Mouse (Mus musculus) right cerebral cortex, adult 2 months (tissue): ENCODE results near the gene Stard9.

Source experiments
- DNase-seq, 2 experiments: peaks; one replicate each; pipeline ENCODE4 v3.0.0; 2021 to 2022; ENCODE audit warnings: low spot score in 2 of 2

Gene Stard9

GRCm38 (mm10) chr2:120628886-120629735 is at the start of gene Stard9:
Gene Stard9, plus strand, starts transcription at chr2:120629121.
- peak; percentile 96 for DNase-seq

DNA sequence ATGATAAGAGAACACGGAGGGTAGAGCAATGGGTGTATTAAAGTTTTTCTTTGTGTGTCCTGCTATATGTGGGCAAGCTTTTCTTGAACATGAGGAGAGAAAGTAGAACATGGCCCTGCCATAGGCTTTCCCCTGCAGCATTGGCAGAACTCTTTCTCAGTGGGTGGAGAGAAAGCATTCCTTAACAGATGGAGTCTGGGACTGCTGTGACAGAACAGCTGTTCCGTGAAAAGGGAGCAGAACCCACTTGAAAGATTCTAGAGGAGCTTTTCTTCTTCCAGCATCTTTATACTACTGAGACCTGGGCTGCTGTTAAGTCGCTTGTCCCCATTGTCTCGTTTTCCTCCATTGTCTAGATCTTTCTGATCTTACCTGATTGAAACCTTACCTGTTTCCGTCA is 39.2 kb upstream of the Stard9 start:
- peak; percentile 66 to 71 for DNase-seq

- no peak for DNase-seq
Measured at GRCm38 (mm10) chr2:120592227-120592626, 36.7 kb upstream of the Stard9 start.

DNA sequence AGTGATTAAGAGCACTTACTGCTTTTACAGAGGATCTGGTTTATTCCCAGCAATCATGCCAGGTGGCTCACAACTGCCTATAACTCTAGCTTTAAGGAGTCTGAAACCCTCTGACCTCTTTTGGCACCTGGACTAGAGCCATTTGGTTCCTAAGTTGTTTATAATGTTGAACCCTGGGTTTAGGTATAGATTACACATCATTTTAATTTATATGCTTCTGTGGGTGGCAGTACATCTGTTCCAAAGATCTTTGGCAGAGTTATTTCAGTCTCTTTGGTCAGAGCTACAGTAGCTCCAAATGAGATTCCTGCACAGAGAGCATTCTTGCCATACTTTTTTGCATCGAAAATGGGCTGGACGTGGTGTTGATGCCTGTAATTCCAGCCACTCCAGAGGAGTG is 31.2 kb upstream of the Stard9 start:
- peak in 1 of 2 experiments; percentile 29 for DNase-seq

- no peak for DNase-seq
Measured at GRCm38 (mm10) chr2:120599506-120599905, 29.4 kb upstream of the Stard9 start.

- peak; percentile 43 to 52 for DNase-seq
Measured at GRCm38 (mm10) chr2:120606021-120606690, 22.8 kb upstream of the Stard9 start.

DNA sequence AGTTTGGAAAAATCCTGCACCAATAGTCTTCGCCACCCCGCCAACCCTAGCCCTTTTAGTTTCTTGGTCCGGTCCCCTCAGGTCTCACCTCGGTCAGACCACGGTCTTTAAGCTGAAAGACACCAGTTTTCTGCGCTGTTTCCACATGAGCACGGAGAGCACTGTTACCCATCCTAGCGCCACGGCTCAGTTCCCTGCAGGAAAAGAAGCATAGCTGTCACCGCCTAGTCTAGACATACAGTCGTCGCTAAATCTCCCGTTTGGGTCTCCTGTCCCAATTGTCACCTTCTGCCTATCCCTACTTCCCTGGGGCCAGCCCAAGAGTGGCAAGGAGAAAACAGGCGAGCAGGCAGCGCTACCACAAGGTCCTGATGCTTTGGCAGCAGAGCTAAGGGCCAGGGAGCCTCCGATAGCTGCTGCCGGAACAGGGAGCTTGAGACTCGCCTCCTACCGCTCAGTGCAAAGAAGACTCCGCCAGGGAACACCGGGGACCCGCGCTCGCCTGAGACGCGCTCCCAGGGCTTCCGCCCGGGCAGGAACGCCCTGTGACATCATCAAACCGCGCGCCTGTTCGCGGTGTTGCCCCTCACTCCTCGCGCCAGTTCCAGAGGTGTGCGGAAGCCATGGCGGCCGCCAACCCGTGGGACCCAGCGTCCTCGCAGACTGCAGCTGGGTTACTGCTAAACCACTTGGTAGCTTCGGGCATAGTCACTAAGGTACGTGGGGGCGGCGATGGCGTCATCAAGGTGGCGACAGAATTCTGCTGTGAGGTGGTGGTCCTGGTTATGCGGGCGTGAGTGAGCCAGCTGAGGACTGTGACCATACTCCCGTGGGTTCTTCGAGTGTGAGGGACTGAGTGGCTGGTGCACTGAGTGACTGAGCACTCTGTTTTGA is 19.8 kb upstream of the Stard9 start, which contains the start of the genes Haus2 and Lrrc57:
Haus2 (plus strand) TSS at position 554 of the 894 bp plus-strand sequence.
Lrrc57 (minus strand) TSS at position 691 of the 894 bp plus-strand sequence.
- peak; percentile 92 to 93 for DNase-seq

DNA sequence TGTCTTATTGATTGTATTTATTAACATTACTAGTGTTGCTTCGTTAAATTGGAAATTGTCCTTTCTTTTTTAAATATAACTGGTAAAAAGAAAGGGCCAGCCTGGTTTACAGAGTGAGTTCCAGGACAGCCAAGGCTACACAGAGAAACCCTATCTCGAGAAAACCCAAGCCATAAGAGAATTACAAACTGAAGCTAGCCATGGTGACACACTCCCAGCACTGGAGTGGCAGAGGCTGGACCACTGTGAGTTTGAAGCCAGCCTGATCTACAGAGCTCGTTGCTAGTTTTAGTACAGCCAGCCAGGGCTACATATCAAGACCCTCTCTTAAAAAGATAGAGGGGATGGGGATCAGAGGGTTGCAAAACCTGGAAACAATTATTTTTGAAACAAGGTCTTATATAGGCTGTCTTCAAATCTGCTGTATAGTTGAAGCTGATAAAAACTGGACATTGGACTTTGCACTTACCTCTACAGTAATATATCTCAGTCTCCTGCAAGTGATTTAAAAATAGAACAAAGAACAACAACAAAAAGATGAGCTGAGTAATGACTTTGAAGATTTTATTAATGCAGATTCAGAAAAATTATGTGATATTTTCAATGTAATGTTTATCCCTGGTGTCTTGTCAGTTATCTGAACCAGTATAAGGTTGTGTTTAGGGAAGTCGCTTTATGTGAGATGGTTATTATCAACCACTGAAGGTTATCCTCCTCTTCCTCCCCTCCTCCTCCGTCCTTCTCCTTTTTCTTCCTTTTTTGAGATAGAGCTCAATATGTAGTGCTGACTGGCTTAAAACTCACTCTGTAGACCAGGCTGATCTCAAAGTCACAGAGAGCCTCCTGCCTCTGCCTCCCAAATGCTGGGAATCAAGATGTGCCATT is 12.4 kb upstream of the Stard9 start:
- DNase-seq = no peak

GRCm38 (mm10) chr2:120619538-120619937 is 9.4 kb upstream of the Stard9 start:
- no peak for DNase-seq

- DNase-seq = no peak
Measured at GRCm38 (mm10) chr2:120622920-120623319, 6.0 kb upstream of the Stard9 start.

DNA sequence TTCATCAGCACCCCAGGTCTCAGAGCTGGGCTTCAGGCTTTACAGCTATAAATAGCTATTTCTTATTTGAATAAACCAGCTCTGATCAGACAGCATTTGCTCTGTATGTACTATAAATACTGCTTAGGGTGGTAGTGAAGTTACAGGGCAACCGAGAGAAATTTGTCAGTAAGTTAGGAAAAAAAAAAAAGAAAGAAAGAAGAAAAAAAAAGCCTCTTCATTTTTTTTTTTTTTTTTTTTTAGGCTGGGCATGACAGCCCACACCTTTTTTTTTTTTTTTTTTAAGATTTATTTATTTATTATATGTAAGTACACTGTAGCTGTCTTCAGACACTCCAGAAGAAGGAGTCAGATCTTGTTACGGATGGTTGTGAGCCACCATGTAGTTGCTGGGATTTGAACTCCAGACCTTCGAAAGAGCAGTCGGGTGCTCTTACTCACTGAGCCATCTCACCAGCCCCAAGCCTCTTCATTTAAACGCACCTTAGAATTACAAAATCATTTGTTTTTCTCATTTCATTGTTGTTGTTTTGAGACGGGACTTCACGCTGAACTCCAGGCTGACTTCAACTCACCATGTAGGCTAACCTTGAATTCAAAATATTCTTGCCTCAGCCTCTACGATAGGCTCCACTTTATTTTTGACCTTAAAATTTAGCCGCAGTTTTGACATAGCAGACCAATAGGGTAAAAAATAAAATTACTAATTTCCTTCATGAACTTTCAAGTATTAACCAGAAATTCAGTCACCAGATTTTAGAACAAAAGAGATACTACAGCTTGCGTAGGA is 650 bp upstream of the Stard9 start:
- DNase-seq = no peak

- no peak for DNase-seq
Measured at GRCm38 (mm10) chr2:120630246-120630645, 1.3 kb downstream of the Stard9 start.

GRCm38 (mm10) chr2:120630655-120631054 is 1.7 kb downstream of the Stard9 start:
- no peak for DNase-seq

DNA sequence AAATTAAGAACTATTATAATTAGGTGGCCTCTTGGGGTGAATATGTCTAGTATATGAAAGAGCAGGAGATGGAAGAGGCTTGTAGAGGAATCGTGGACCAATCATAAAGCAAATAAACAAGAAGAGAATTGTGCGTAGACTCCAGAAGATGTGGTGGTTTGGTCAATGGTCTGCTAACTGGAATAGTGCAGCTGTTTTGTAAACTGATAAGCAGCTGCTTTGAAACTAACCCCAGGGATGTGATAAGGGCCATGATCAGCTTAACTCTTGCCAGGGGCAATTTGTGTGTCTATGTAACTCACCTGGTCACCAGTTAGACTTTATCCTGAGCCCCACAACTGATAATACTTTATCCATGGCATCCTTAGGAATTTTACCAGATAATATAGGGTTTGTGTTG is 2.6 kb downstream of the Stard9 start:
- no peak for DNase-seq

DNA sequence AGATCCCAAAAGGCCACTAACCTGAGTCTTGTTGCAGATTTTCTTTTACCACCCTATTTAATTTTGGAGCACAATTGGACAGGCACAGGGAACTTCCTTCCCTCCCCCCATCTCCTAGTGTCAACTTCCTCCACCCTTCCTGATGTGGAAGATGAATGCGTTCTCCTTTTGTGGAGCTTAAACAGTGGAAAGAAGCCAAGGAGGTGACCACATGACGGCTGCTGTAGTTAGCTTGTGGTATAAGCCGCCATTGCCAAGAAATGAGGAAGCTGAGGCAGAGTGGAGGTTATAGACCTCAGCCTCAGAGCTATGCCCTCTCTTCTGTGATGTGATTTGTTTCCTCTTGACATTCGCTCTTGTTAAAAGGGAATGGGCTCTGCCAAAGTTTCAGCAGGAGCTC is 3.0 kb downstream of the Stard9 start:
- DNase-seq = no peak

DNA sequence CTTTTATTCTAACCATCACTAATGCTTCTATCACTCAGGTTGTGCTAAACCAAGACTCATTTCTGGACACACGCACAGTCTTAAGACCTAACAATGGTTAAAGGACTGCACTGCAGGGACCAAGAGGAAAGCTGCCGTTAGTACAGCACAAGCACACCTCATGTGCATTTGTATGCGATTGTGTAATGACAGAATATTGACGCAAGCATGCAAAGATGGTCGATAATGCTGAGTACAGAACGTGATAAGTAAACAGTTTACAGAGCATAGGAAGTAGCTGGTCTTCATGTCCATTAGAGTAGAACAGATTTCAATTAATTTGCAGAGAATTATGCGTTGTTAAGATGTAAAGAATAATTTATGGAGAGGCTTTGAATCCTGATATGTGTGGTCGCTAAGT is 11.9 kb downstream of the Stard9 start:
- no peak for DNase-seq

DNA sequence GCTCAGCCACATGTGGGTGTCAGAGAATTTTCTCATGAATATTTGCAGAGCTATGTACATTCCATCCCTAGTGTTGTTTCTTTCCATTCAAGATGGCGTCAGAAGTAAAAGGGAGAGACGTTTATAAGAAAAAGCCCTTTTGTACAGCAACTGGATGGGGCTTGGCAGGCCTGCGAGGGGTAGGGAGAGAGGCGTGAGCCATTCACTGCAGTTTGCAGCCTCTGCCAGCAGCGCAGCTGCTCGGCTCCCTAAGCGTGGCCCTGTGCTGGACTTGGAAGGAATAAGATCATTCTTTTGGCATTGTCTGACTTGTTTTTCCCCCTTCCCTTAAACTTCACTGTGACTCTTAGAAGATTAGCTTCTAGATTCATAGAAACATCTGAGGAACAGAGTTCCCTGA is 14.9 kb downstream of the Stard9 start:
- peak in 1 of 2 experiments; percentile 4 for DNase-seq

DNA sequence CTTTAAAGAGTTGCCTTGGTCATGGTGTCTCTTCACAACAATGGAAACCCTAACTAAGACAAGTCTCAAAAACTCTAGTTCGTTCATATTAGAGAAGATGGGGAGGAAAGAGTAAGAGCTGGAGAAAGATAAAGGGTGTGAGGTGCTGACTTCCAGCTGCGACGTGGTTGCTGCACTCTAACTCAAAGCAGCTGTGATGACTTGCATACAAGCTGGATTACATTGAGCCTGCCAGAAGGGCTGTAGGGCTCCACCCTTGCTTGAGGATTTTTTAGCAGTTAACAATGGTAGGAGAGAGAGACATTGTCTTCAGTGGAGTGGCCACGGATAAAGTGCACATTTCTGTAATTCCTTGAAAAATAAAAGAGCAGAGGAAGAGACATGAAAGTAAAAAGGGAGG is 17.9 kb downstream of the Stard9 start:
- DNase-seq = no peak

DNA sequence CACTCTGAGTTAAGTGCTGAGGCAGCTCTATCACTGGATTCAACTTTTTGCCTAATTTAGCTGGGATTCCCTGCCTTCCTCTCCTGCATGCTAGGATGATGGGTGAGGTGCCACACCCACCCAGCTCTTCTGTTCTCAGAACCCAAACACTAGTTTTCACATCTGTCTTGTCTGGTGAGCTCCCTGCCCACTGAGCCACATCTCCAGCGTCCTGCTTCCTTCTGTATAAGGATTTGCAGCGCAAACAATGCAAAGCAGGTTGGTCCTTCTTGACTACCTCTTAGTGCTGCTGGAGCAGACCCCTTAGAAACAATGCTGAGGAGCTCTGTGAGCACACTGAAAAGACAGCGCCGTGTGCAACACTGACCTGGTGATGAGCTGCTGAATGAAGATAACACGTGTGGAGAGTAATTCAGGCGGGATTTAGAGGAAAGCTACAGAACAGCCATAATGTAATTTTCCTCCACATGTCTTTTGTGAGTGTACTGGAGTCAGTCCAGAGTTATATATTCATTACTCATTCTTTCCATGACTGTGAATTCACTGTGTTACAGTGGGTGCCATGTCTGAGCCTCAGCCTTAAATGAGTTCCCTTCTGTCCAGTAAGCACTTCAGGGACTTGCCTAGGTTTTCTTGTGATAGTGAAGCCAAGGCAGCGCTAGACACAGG is 23.5 kb downstream of the Stard9 start:
- DNase-seq = no peak

DNA sequence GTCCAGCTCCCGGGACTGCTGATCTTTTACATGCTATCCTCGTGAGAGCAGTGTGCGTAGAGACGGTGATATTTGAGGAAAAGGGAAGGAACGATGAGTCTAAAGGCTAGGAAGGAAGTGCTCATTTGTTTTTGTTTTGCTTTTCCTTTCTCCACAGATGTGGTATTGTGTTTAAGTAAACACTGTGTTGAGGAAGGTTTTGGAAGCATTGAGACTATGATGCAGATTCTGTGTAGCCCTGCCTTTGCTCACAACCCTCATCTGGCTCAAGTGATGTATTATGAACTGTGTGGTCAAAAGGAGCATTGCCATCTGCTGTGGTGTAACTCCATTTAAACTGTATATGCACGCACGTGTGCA is 24.0 kb downstream of the Stard9 start:
- DNase-seq = no peak
